Mouse (Mus musculus) testis, adult 10 weeks (tissue): ENCODE measurements around the gene Ramp1. TPM values are rescaled to one million over a fixed set of nuclear protein-coding genes. Genes with fewer than 3 reads are reported as not detected.

Source experiments
- polyA plus RNA-seq: library from polyadenylated mRNA; stranded (reverse); fragments of 350-450 nt; fragmentation: Illumina TruSeq; extraction: RNeasy Lipid Tissue Mini Kit (QIAGEN cat#74804); gene quantifications from one replicate; pipeline ENCODE4 v1.2.3, GENCODE M21; 2014; ENCODE audit warnings: low read depth, low replicate concordance

Ramp1 gene
- polyA plus RNA-seq: 0.20 TPM

DNA sequence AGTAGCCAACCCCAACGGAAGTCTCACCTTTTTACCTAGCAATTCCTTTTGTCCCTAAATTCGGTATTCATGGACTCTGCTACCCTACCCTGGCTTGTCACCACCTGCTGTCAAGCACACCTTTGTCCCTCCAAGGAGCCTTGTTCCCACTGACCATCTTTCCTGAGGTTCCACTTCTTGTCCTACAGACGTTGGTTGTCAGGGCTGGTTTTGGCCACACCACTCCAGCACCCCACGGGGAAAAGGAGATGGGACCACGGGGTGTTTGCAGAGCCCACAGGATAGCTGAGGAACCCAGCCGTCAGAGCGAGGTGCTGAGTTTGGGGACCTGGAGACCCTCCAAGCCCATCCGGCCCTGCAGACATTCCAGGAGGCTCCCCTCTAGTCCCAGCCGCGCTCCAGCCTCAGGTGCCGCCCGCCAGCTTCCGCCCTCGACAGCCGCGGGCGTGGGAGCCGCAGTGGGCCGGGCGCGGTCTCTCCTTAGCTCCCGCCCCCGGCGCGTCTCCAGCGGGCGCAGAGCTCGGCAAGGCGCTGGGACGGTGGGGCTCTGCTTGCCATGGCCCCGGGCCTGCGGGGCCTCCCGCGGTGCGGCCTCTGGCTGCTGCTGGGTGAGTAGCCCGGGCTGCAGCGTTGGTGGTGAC is at the start of gene Ramp1:
Gene Ramp1 (plus strand): TSS at position 290 of the 641 bp plus-strand sequence.

DNA sequence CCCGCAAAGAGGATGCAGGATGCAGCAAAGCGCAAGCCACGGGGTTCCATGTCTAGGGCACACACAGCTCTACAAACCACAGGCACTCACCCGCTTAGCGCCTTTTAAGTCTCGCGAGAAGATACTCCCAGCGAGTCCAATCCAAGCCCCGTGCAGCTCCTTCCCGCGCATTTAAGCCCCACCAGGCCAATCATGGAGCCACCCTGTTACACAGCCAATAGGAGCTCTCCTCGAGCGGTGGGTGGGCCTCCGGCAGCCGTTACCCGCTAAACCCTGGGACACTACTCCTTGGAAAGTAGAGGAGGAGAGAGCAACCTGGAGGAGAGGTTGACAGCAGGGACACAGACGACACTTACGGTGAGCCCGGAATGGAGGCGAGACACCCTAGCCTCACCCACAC is 34.8 kb upstream of the Ramp1 start, which contains the start of gene Rbm44:
Gene Rbm44 (plus strand): TSS at position 277 of the 400 bp plus-strand sequence.

DNA sequence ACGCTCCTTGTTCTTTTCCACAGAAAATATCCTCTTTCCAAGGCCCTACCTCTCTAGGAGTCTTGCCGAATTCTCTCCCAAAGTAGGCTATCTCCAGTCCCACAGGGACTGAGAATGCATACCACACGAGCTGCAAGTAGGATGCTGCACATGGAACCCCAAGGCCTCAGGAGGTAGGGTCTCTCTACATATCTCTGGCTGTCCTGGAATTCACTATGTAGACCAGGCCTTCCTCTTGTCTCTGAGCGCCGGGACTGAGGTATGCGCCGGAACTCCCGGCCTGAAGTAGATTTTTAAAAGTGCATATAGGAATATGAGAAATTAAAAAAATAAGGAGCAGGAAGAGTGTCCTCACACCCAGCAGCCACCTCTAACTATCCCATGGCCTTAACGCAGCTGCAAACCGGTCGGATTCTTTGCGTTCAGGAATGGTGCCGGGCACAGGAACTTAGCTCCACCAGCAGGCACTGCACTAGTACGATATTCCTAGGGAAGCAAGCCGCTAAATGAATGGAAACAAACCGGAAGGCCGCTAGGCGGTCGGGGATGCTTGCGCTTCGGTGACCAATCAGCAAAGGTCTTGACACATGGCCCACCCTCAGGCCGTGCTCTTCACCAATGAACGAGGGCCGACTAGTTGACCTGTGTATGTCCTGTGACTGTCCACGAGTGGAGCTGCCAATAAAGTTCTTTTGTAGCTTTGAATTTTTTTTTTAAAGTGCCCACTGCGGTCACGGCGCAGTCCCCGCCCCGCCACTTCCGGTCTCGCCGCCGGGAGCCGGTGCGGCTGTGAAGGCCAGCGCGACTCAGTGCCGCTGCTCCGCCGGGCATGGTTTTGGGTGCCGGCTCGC is 70.2 kb downstream of the Ramp1 start, which contains the start of gene Ube2f:
Gene Ube2f (plus strand): TSS at position 741 of the 851 bp plus-strand sequence.

Other genes with a start within 250 kb of the Ramp1 start
- not detected for gene Prlh, start 226.7 kb upstream of the Ramp1 start, polyA plus RNA-seq
- not detected for gene Rab17, start 210.2 kb upstream of the Ramp1 start, polyA plus RNA-seq
- gene Lrrfip1, start 181.1 kb upstream of the Ramp1 start, polyA plus RNA-seq: 1.1 TPM
- 167 TPM for gene Rbm44, start 34.7 kb upstream of the Ramp1 start, polyA plus RNA-seq
- 216 TPM for gene Ube2f, start 70.5 kb downstream of the Ramp1 start, polyA plus RNA-seq
- 4.8 TPM for gene Scly, start 118.5 kb downstream of the Ramp1 start, polyA plus RNA-seq
- gene Espnl, start 142.3 kb downstream of the Ramp1 start, polyA plus RNA-seq: 0.06 TPM
- gene Klhl30, start 171.2 kb downstream of the Ramp1 start, polyA plus RNA-seq: not detected
- 1.0 TPM for gene Erfe, start 186.6 kb downstream of the Ramp1 start, polyA plus RNA-seq
- 14.5 TPM for gene Ilkap, start 219.0 kb downstream of the Ramp1 start, polyA plus RNA-seq
- not detected for gene Hes6, start 234.2 kb downstream of the Ramp1 start, polyA plus RNA-seq